Mouse (Mus musculus) liver, embryonic 11.5 days (tissue): ENCODE results near the gene Col23a1. TPM values are rescaled to one million over a fixed set of nuclear protein-coding genes. Genes with fewer than 3 reads are reported as not detected.

Experiments
- ATAC-seq: fragments of 200-750 bp; cut with Nextera tagmentation; replicated peaks from 2 replicates; pipeline ENCODE4 v1.8.0; 2017; ENCODE audit warnings: moderate number of reproducible peaks, mild to moderate bottlenecking, moderate TSS enrichment, moderate library complexity; ENCODE audit not compliant: low FRiP score
- DNase-seq: peaks from one replicate; pipeline ENCODE4 v3.0.0-alpha.2; 2017; ENCODE audit warnings: low spot score
- H3K27ac ChIP-seq: fragments of 300-500 bp; sonication (generic); 2 replicates; pipeline ENCODE4 v1.5.1; 2014; ENCODE audit warnings: mild to moderate bottlenecking, low read depth, low read length, control low read depth
- H3K27me3 ChIP-seq: fragments of 300-500 bp; sonication (generic); replicated peaks from 2 replicates; pipeline ENCODE4 v1.6.1; 2014; ENCODE audit warnings: low read length, mixed read lengths; ENCODE audit not compliant: control insufficient read depth, insufficient read depth
- H3K36me3 ChIP-seq: fragments of 300-500 bp; sonication (generic); 2 replicates; pipeline ENCODE4 v1.6.1; 2014; ENCODE audit warnings: mild to moderate bottlenecking, low read length, moderate library complexity, mixed read lengths; ENCODE audit not compliant: control insufficient read depth, insufficient read depth
- H3K4me1 ChIP-seq: fragments of 300-500 bp; sonication (generic); replicated peaks from 2 replicates; pipeline ENCODE4 v1.6.1; 2014; ENCODE audit warnings: low read length, mixed read lengths; ENCODE audit not compliant: control insufficient read depth, insufficient read depth
- H3K4me2 ChIP-seq: fragments of 300-500 bp; sonication (generic); 2 replicates; pipeline ENCODE4 v1.6.1; 2014; ENCODE audit warnings: mild to moderate bottlenecking, control low read depth, moderate library complexity
- H3K4me3 ChIP-seq: fragments of 300-500 bp; sonication (generic); 2 replicates; pipeline ENCODE4 v1.5.1; 2014; ENCODE audit warnings: low read depth, low read length, control low read depth
- H3K9ac ChIP-seq: fragments of 300-500 bp; sonication (generic); 2 replicates; pipeline ENCODE4 v1.6.1; 2014; ENCODE audit warnings: low read depth, low read length, control low read depth
- H3K9me3 ChIP-seq: fragments of 300-500 bp; sonication (generic); 2 replicates; pipeline ENCODE4 v1.6.1; 2016; ENCODE audit warnings: low read length, inconsistent platforms, mixed read lengths; ENCODE audit not compliant: control insufficient read depth
- WGBS: fragments of 180-500 bp; shearing (Covaris S2); extraction: QIAGEN DNeasy Blood & Tissue Kit; methylation state at CpG from one replicate; pipeline ENCODE4 v1.1.7; 2014; 5-methylcytosine and 5-hydroxymethylcytosine counted together
- polyA plus RNA-seq: library from polyadenylated mRNA; unstranded; fragments of >200 nt; fragmentation: Nextera tagmentation; extraction: Ambion mirVana; gene quantifications from 2 replicates; pipeline ENCODE4 v1.2.1, GENCODE M21; 2014

The Col23a1 gene
- polyA plus RNA-seq, 1 experiment from 2014 or later: 2.0 TPM

DNA sequence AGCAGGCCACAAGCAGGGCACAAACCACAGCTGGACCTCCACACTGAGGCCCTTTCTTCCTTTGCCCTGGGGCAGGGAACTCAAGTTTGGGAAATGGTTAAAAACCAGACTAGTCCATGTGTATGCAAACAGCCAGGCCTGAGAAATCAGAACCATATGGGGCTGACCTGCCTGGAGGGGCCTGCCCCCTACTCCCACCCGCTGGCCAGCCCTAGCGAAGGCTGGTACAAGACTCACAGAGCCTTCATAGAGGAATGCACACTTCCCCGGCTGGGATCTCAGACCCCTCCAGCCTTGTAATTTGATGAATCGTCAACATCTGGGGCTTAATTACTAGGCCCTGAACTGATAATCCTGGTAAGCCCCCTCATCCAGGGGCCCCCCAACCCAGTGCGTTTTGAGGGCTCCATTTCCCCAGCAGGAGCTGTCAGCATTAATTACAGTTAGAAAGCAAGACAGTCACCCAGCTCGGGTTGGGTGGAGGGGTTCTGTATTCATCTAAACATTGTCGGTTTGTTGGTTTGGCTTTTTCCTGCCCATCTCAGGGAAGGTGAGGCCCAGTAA lies 253.8 kb downstream of the Col23a1 start:
- no peak overlapping the region for H3K9ac ChIP-seq
- H3K27ac ChIP-seq: no peak overlapping the region
- ATAC-seq: no peak
- no peak for DNase-seq
- H3K36me3 ChIP-seq: no peaks in the 10 kb centered on the region
- H3K4me3 ChIP-seq: no peak overlapping the region
- 31% methylated on average over 7 of the region's 7 CpGs for WGBS
- peaks cover 18% of the 10 kb centered on the region for H3K4me1 ChIP-seq
- no peaks in the 10 kb centered on the region for H3K27me3 ChIP-seq
- H3K9me3 ChIP-seq: no peaks in the 10 kb centered on the region
- no peak overlapping the region for H3K4me2 ChIP-seq

GRCm38 (mm10) chr11:51544413-51544812 lies 254.7 kb downstream of the Col23a1 start:
- Histone ChIP-seq H3K36me3 (no peaks in the 10 kb centered on the region), H3K27ac (no peak overlapping the region), H3K9ac (no peak overlapping the region), H3K9me3 (no peaks in the 10 kb centered on the region), H3K4me2 (peak overlapping the region; percentile 16; the same call in 1 of the 2 replicates), H3K4me3 (no peak overlapping the region), H3K4me1 (peaks cover 18% of the 10 kb centered on the region), H3K27me3 (no peaks in the 10 kb centered on the region)
- WGBS: 20% methylated on average over 2 of the region's 2 CpGs
- DNase-seq (no peak), ATAC-seq (peak; percentile 51)

GRCm38 (mm10) chr11:51545811-51546210 lies 256.1 kb downstream of the Col23a1 start:
- ATAC-seq: no peak
- DNase-seq: no peak
- H3K4me3 ChIP-seq: no peak overlapping the region
- no peak overlapping the region for H3K9ac ChIP-seq
- no peaks in the 10 kb centered on the region for H3K9me3 ChIP-seq
- H3K4me1 ChIP-seq: peaks cover 18% of the 10 kb centered on the region
- 52% methylated on average over 4 of the region's 4 CpGs for WGBS
- H3K4me2 ChIP-seq: no peak overlapping the region
- H3K27ac ChIP-seq: no peak overlapping the region
- no peaks in the 10 kb centered on the region for H3K36me3 ChIP-seq
- no peaks in the 10 kb centered on the region for H3K27me3 ChIP-seq

DNA sequence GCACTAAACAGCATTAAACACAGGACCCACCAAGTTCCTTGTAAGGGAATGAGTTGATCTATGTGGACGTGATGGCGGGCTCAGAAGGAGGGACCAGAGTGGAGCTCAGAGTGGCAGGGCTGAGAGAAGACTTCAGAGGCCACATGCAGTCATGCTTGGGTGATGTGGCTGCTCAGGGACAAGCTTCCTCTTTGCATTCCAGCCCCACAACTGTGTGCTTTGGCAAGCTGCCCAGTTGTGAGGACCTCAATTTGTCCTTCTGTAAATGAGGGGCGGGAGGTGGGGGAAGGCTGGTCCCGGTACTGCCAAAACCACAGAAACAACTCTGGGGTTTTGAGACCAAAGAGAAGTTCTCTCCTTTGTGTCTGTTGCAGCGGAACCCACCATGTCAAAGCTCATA lies 261.5 kb downstream of the Col23a1 start:
- Histone ChIP-seq H3K36me3 (no peaks in the 10 kb centered on the region), H3K4me1 (no peaks in the 10 kb centered on the region; the same call in 1 of the 2 replicates), H3K9me3 (no peaks in the 10 kb centered on the region), H3K4me2 (no peak overlapping the region), H3K27ac (no peak overlapping the region), H3K27me3 (no peaks in the 10 kb centered on the region), H3K9ac (no peak overlapping the region), H3K4me3 (no peak overlapping the region)
- WGBS: 54% methylated on average over 5 of the region's 5 CpGs
- no peak for ATAC-seq
- no peak for DNase-seq

DNA sequence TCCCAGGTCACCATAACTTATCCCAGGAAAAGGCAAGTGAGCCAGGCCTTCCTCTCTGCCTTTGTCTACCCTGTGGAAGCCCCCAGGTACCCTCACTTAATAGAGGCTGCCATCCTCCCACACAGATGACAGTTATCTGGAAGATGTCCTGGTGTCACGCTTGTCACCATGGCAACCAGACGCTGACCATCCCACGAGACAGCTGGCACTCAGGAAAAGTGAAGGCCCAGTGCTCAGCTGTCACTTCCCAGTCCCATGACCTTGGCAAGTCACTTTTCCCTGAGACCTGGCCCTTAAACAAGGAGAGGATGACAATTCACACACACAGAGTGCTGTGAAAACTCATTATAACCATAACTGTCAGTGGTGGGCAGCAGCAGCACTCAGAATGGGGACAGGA lies 262.4 kb downstream of the Col23a1 start:
- Histone ChIP-seq H3K36me3 (no peaks in the 10 kb centered on the region), H3K9me3 (no peaks in the 10 kb centered on the region), H3K27ac (no peak overlapping the region), H3K27me3 (no peaks in the 10 kb centered on the region), H3K4me3 (no peak overlapping the region), H3K9ac (no peak overlapping the region), H3K4me1 (no peaks in the 10 kb centered on the region; the same call in 1 of the 2 replicates), H3K4me2 (no peak overlapping the region)
- ATAC-seq: no peak
- DNase-seq: no peak
- 55% methylated on average over 3 of the region's 3 CpGs for WGBS

GRCm38 (mm10) chr11:51554590-51554989 lies 264.9 kb downstream of the Col23a1 start:
- 68% methylated on average over 9 of the region's 10 CpGs for WGBS
- no peak for ATAC-seq

DNA sequence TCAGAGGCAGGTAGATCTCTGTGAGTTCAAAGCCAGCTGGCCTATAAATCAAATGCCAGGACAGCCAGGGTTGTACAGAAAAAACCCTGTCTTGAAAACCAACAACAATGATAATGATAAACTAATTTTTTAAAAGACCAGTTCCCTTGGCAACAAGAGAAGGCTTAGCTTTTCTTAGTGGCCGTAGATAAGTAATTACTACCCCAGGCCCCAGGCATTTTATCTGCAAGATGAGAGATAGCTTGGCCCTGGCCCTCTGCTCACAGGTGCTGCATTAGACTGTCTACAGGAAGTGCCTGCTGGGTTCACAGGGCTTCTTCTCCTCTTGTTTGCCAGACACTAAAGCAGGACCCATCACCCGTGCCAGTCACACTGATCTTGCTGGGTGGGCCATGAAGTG lies 265.3 kb downstream of the Col23a1 start:
- Histone ChIP-seq H3K27me3 (no peaks in the 10 kb centered on the region), H3K9me3 (no peaks in the 10 kb centered on the region), H3K4me1 (no peaks in the 10 kb centered on the region; the same call in 1 of the 2 replicates), H3K36me3 (no peaks in the 10 kb centered on the region), H3K4me3 (no peak overlapping the region), H3K27ac (no peak overlapping the region), H3K4me2 (no peak overlapping the region), H3K9ac (no peak overlapping the region)
- no peak for ATAC-seq
- no peak for DNase-seq
- 36% methylated on average over 2 of the region's 2 CpGs for WGBS

More at GRCm38 (mm10) chr11:51554590-51554989, 264.9 kb downstream of the Col23a1 start:
- no peak overlapping the region for H3K9ac ChIP-seq
- no peak overlapping the region for H3K4me3 ChIP-seq
- no peaks in the 10 kb centered on the region for H3K36me3 ChIP-seq
- DNase-seq: no peak
- H3K4me1 ChIP-seq: no peaks in the 10 kb centered on the region; the same call in 1 of the 2 replicates
- no peak overlapping the region for H3K4me2 ChIP-seq
- no peaks in the 10 kb centered on the region for H3K9me3 ChIP-seq
- H3K27me3 ChIP-seq: no peaks in the 10 kb centered on the region
- H3K27ac ChIP-seq: no peak overlapping the region

GRCm38 (mm10) chr11:51563276-51563675 lies 273.6 kb downstream of the Col23a1 start:
- H3K9me3 ChIP-seq: no peaks in the 10 kb centered on the region
- ATAC-seq: no peak
- no peak overlapping the region for H3K9ac ChIP-seq
- no peak overlapping the region for H3K4me3 ChIP-seq
- no peak overlapping the region for H3K4me2 ChIP-seq
- no peak overlapping the region for H3K27ac ChIP-seq
- DNase-seq: no peak
- no peaks in the 10 kb centered on the region for H3K36me3 ChIP-seq
- 90% methylated on average over 1 of the region's 1 CpGs for WGBS
- H3K27me3 ChIP-seq: no peaks in the 10 kb centered on the region
- no peaks in the 10 kb centered on the region for H3K4me1 ChIP-seq

GRCm38 (mm10) chr11:51565062-51565461 lies 275.3 kb downstream of the Col23a1 start:
- H3K4me3 ChIP-seq: no peak overlapping the region
- WGBS: 33% methylated on average over 3 of the region's 3 CpGs
- no peaks in the 10 kb centered on the region for H3K36me3 ChIP-seq
- H3K27me3 ChIP-seq: no peaks in the 10 kb centered on the region
- no peak overlapping the region for H3K27ac ChIP-seq
- ATAC-seq (no peak; the same call in 1 of the 2 replicates), DNase-seq (no peak)
- H3K4me1 ChIP-seq: no peaks in the 10 kb centered on the region
- H3K9ac ChIP-seq: no peak overlapping the region
- H3K4me2 ChIP-seq: no peak overlapping the region
- H3K9me3 ChIP-seq: no peaks in the 10 kb centered on the region
